Comparison of ENCODE assay signal across 10 mouse cellular contexts in the genomic region with DNA sequence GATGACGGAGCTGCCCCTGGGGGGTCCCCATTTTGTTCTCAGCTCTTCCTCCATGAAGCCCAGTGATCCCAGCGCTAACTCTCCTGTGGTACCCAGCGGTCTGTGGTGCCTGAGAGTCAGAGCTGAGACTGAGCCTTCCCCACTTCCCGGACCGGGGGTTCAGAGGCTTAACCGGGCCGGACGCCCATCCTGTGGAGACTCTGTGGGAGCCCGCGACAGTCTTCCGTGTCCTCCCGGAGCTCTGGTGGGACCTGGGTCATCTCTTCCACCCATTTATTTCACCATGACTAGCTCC. TPM values are rescaled to one million over a fixed set of nuclear protein-coding genes. Genes with fewer than 3 reads are reported as not detected.
DNase-seq lines count a peak whose midpoint lies in the region; ATAC-seq and TF ChIP-seq lines count a peak whose summit lies in the region.
"Had no signal": no experiment of that assay in that cellular context is flagged by ENCODE, and none has a peak within 500 bp of the region (broad histone marks: within the 10 kb centered on the region; RNA-seq: fewer than 3 reads in every experiment).

No protein-coding gene starts in this region.

- ATAC-seq in heart, embryonic 16.5 days (replicated peaks; ENCODE audit: extremely low read depth, insufficient read depth, low FRiP score): no peak
- peak; percentile 56 for ATAC-seq in forebrain, embryonic 13.5 days
- ATAC-seq in limb, embryonic 11.5 days (ENCODE audit: insufficient number of reproducible peaks, low FRiP score, low TSS enrichment, low read depth): no peak
- no peak for ATAC-seq in neural tube, embryonic 12.5 days (ENCODE audit: low FRiP score, low read depth)
- no peak for ATAC-seq in liver, postnatal 0 days
- ATAC-seq: lung, postnatal 0 days had no signal

- H3K4me2 ChIP-seq in heart, embryonic 16.5 days (ENCODE audit: low read depth, low read length): peak overlapping the region; percentile 33; the same call in 1 of the 2 replicates
- peak overlapping the region; percentile 47 for H3K4me2 ChIP-seq in forebrain, embryonic 13.5 days
- 0 out of 2 replicates have a peak overlapping the region, but pooled peaks have one; percentile 10 for H3K4me2 ChIP-seq in limb, embryonic 11.5 days (ENCODE audit: low read depth, severe bottlenecking)
- H3K4me2 ChIP-seq in neural tube, embryonic 12.5 days (replicated peaks): peak overlapping the region; percentile 42
- H3K4me2 ChIP-seq in liver, postnatal 0 days (ENCODE audit: low read depth, low read length): no peak overlapping the region

- no peaks in the 10 kb centered on the region for H3K27me3 ChIP-seq in heart, embryonic 16.5 days (ENCODE audit: control insufficient read depth, insufficient read depth, low read length)
- no peaks in the 10 kb centered on the region for H3K27me3 ChIP-seq in forebrain, embryonic 13.5 days
- H3K27me3 ChIP-seq in limb, embryonic 11.5 days (ENCODE audit: control insufficient read depth, insufficient read depth, low read length): no peaks in the 10 kb centered on the region
- 0 out of 2 replicates have a peak, but pooled peaks cover 6% of the 10 kb centered on the region for H3K27me3 ChIP-seq in neural tube, embryonic 12.5 days (replicated peaks)
- no peaks in the 10 kb centered on the region for H3K27me3 ChIP-seq in liver, postnatal 0 days (ENCODE audit: insufficient read depth, low read length)

- H3K9me3 ChIP-seq in heart, embryonic 16.5 days (replicated peaks; ENCODE audit: control insufficient read depth, low read length): no peaks in the 10 kb centered on the region
- H3K9me3 ChIP-seq in forebrain, embryonic 13.5 days (replicated peaks): no peaks in the 10 kb centered on the region
- no peaks in the 10 kb centered on the region; the same call in 1 of the 2 replicates for H3K9me3 ChIP-seq in limb, embryonic 11.5 days (ENCODE audit: control insufficient read depth, low read length)
- no peaks in the 10 kb centered on the region for H3K9me3 ChIP-seq in neural tube, embryonic 12.5 days
- H3K9me3 ChIP-seq in liver, postnatal 0 days (ENCODE audit: low read length): no peaks in the 10 kb centered on the region

- no peak for TF ChIP-seq CTCF in liver, postnatal 0 days (IDR thresholded peaks at IDR 0.05; ENCODE audit: low read depth)

- no peak for DNase-seq in heart, postnatal 14 days
- DNase-seq in limb, embryonic 11.5 days (ENCODE audit: low spot score): no peak
- no peak for DNase-seq in liver, postnatal 0 days
- DNase-seq in right cerebral cortex, postnatal 25 days: no peak
- DNase-seq in kidney, postnatal 14 days: no peak
- DNase-seq: right cerebral cortex, postnatal 4 days had no signal

- 22% methylated on average over 12 of the region's 12 CpGs for WGBS in heart, embryonic 16.5 days
- WGBS in forebrain, embryonic 13.5 days: 11% methylated on average over 12 of the region's 12 CpGs
- 21% methylated on average over 12 of the region's 12 CpGs for WGBS in limb, embryonic 11.5 days
- 23% methylated on average over 12 of the region's 12 CpGs for WGBS in neural tube, embryonic 12.5 days
- 33% methylated on average over 12 of the region's 12 CpGs for WGBS in liver, postnatal 0 days (ENCODE audit: insufficient replicate concordance)

- H3K9ac ChIP-seq in heart, embryonic 16.5 days (ENCODE audit: low read length): no peak overlapping the region
- H3K9ac ChIP-seq in forebrain, embryonic 13.5 days: peak overlapping the region; percentile 21; the same call in 1 of the 2 replicates
- H3K9ac ChIP-seq in limb, embryonic 11.5 days (ENCODE audit: low read length): no peak overlapping the region
- no peak overlapping the region for H3K9ac ChIP-seq in neural tube, embryonic 12.5 days
- H3K9ac ChIP-seq in liver, postnatal 0 days (replicated peaks): no peak overlapping the region

- H3K4me1 ChIP-seq in heart, embryonic 16.5 days (ENCODE audit: control insufficient read depth, insufficient read depth, low read length): no peaks in the 10 kb centered on the region
- H3K4me1 ChIP-seq in forebrain, embryonic 13.5 days: peaks cover 14% of the 10 kb centered on the region
- no peaks in the 10 kb centered on the region for H3K4me1 ChIP-seq in limb, embryonic 11.5 days (ENCODE audit: control insufficient read depth, insufficient read depth, low read length)
- peaks cover 6% of the 10 kb centered on the region for H3K4me1 ChIP-seq in neural tube, embryonic 12.5 days
- H3K4me1 ChIP-seq in liver, postnatal 0 days (ENCODE audit: insufficient read depth): peaks cover 5% of the 10 kb centered on the region; the same call in 1 of the 2 replicates

- intact Hi-C loops in heart, postnatal 14 days (cut with DNase I): no loop called here

- H3K4me3 ChIP-seq in heart, embryonic 16.5 days (ENCODE audit: low read length): no peak overlapping the region
- H3K4me3 ChIP-seq in forebrain, embryonic 13.5 days: no peak overlapping the region; the same call in 1 of the 2 replicates
- H3K4me3 ChIP-seq in limb, embryonic 11.5 days (ENCODE audit: low read depth, low read length): no peak overlapping the region
- H3K4me3 ChIP-seq in neural tube, embryonic 12.5 days: no peak overlapping the region
- no peak overlapping the region for H3K4me3 ChIP-seq in liver, postnatal 0 days (ENCODE audit: low read depth, low read length)

- H3K27ac ChIP-seq in heart, embryonic 16.5 days (ENCODE audit: low read length): no peak overlapping the region
- no peak overlapping the region for H3K27ac ChIP-seq in forebrain, embryonic 13.5 days
- no peak overlapping the region for H3K27ac ChIP-seq in limb, embryonic 11.5 days (replicated peaks; ENCODE audit: low read depth, low read length)
- H3K27ac ChIP-seq in neural tube, embryonic 12.5 days: no peak overlapping the region
- H3K27ac ChIP-seq in liver, postnatal 0 days (ENCODE audit: low read depth): no peak overlapping the region

- H3K36me3 ChIP-seq in heart, embryonic 16.5 days (ENCODE audit: control insufficient read depth, insufficient read depth): no peaks in the 10 kb centered on the region
- no peaks in the 10 kb centered on the region for H3K36me3 ChIP-seq in forebrain, embryonic 13.5 days (ENCODE audit: poor library complexity, severe bottlenecking)
- no peaks in the 10 kb centered on the region for H3K36me3 ChIP-seq in limb, embryonic 11.5 days (ENCODE audit: control insufficient read depth, insufficient read depth, low read length)
- no peaks in the 10 kb centered on the region for H3K36me3 ChIP-seq in neural tube, embryonic 12.5 days
- no peaks in the 10 kb centered on the region for H3K36me3 ChIP-seq in liver, postnatal 0 days (replicated peaks; ENCODE audit: insufficient read depth, low read length)

- TF ChIP-seq EP300 in liver, postnatal 0 days (IDR thresholded peaks at IDR 0.05; ENCODE audit: low read depth): no peak

RNA-seq across cellular contexts. Expression of a gene that starts 41.1 kb away (rescaled TPM):
- polyA plus RNA-seq in heart, embryonic 16.5 days (2015; fragmentation: Nextera tagmentation; extraction: Ambion mirVana): 45.7 and 47.8 TPM in 2 replicates
- 10 to 100 TPM; 28.2 to 31.5 TPM for total RNA-seq in heart, postnatal 14 days (2021)
- 26.0 and 27.0 TPM in 2 replicates for polyA plus RNA-seq in forebrain, embryonic 13.5 days (2015; fragmentation: Nextera tagmentation; extraction: Ambion mirVana)
- 28.9 and 31.9 TPM in 2 replicates for polyA plus RNA-seq in limb, embryonic 11.5 days (2014; fragmentation: Nextera tagmentation; extraction: Ambion mirVana)
- polyA plus RNA-seq in neural tube, embryonic 12.5 days (2016; fragmentation: Nextera tagmentation; extraction: Ambion mirVana): 38.2 and 39.7 TPM in 2 replicates
- polyA plus RNA-seq in liver, postnatal 0 days (2015; fragmentation: Nextera tagmentation; extraction: Ambion mirVana): 17.1 and 18.6 TPM in 2 replicates
